Mouse (Mus musculus) MEL (cell line): ENCODE data around the gene Mrpl33. TPM values are rescaled to one million over a fixed set of nuclear protein-coding genes. Genes with fewer than 3 reads are reported as not detected.
A peak's percentile ranks its signal among the peaks of the same experiment; 100 is the strongest.

ENCODE experiments used
- DNase-seq: peaks from one replicate; pipeline ENCODE4 v3.0.0; 2011; ENCODE audit warnings: low read depth, low spot score
- H3K27ac ChIP-seq: 2 replicates; pipeline ENCODE4 v1.5.1; 2012; ENCODE audit warnings: low read depth, mild to moderate bottlenecking, control low read depth, low read length, moderate library complexity; ENCODE audit not compliant: control insufficient read depth
- H3K27me3 ChIP-seq, 2 experiments: fragments of 150-350 bp in 1 of 2; sonication (generic) in 1 of 2; 2 replicates each; pipeline ENCODE4 v1.6.1; 2012; ENCODE audit warnings: low read length in 2 of 2, mild to moderate bottlenecking in 2 of 2, improper control_type of control experiment in 1 of 2, moderate library complexity in 1 of 2; ENCODE audit not compliant: insufficient read depth in 2 of 2, control insufficient read depth in 1 of 2
- H3K36me3 ChIP-seq, 2 experiments: 2 replicates each; pipeline ENCODE4 v1.6.1; 2012 to 2014; ENCODE audit warnings: low read length in 2 of 2, improper control_type of control experiment in 1 of 2, inconsistent platforms in 1 of 2, mild to moderate bottlenecking in 1 of 2; ENCODE audit not compliant: insufficient read depth in 2 of 2, control insufficient read depth in 1 of 2
- H3K4me1 ChIP-seq, 2 experiments: fragments of 150-350 bp in 1 of 2; sonication (generic) in 1 of 2; 2 replicates each; pipeline ENCODE4 v1.6.1; 2012; ENCODE audit warnings: low read length in 2 of 2, improper control_type of control experiment in 1 of 2, mild to moderate bottlenecking in 1 of 2; ENCODE audit not compliant: insufficient read depth in 2 of 2, control insufficient read depth in 1 of 2
- H3K4me3 ChIP-seq, 2 experiments: fragments of 150-350 bp in 1 of 2; sonication (generic) in 1 of 2; 2 replicates each; pipeline ENCODE4 v1.5.1; 2012; ENCODE audit warnings: low read depth in 2 of 2, low read length in 2 of 2, mild to moderate bottlenecking in 2 of 2, moderate library complexity in 2 of 2, control low read depth in 1 of 2, improper control_type of control experiment in 1 of 2; ENCODE audit not compliant: control insufficient read depth in 1 of 2, insufficient read depth in 1 of 2
- H3K79me2 ChIP-seq: 2 replicates; pipeline ENCODE4 v1.6.1; 2012; ENCODE audit warnings: mild to moderate bottlenecking, low read length, moderate library complexity; ENCODE audit not compliant: control insufficient read depth, poor library complexity, insufficient read depth
- H3K9ac ChIP-seq: 2 replicates; pipeline ENCODE4 v1.6.1; 2012; ENCODE audit warnings: low read depth, mild to moderate bottlenecking, control low read depth, low read length, moderate library complexity; ENCODE audit not compliant: control insufficient read depth, poor library complexity, severe bottlenecking
- H3K9me3 ChIP-seq: fragments of 150-350 bp; sonication (generic); replicated peaks from 2 replicates; pipeline ENCODE4 v1.6.1; 2012; ENCODE audit warnings: mild to moderate bottlenecking, low read length, improper control_type of control experiment, moderate library complexity; ENCODE audit not compliant: insufficient read depth
- CHD1 ChIP-seq: IDR thresholded peaks from 2 replicates; pipeline ENCODE4 v1.6.1; 2012; ENCODE audit warnings: low read depth, mild to moderate bottlenecking, inconsistent platforms, low read length, improper control_type of control experiment
- CTCF ChIP-seq, 3 experiments: IDR thresholded peaks in 2 of 3; conservative IDR thresholded peaks in 1 of 3; 2 replicates each; pipeline ENCODE4 v1.5.1; 2011 to 2012; ENCODE audit warnings: low read length in 3 of 3, low read depth in 2 of 3, mild to moderate bottlenecking in 2 of 3, improper control_type of control experiment in 1 of 3, inconsistent platforms in 1 of 3, mixed read lengths in 1 of 3, moderate library complexity in 1 of 3; ENCODE audit not compliant: control insufficient read depth in 1 of 3, insufficient read depth in 1 of 3, poor library complexity in 1 of 3, severe bottlenecking in 1 of 3
- E2F4 ChIP-seq: IDR thresholded peaks from 2 replicates; pipeline ENCODE4 v1.6.1; 2011; ENCODE audit warnings: low read depth, low read length, improper control_type of control experiment, borderline replicate concordance
- ELF1 ChIP-seq: IDR thresholded peaks from 2 replicates; pipeline ENCODE4 v1.6.1; 2014; ENCODE audit warnings: low read depth, mild to moderate bottlenecking, inconsistent platforms, low read length, improper control_type of control experiment, moderate library complexity
- EP300 ChIP-seq, 2 experiments: IDR thresholded peaks; 2 replicates each; pipeline ENCODE4 v1.6.1; 2011; ENCODE audit warnings: improper control_type of control experiment in 2 of 2, low read length in 2 of 2, low read depth in 1 of 2, mild to moderate bottlenecking in 1 of 2
- ETS1 ChIP-seq: IDR thresholded peaks from 2 replicates; pipeline ENCODE4 v1.6.1; 2012; ENCODE audit warnings: low read depth, mild to moderate bottlenecking, inconsistent platforms, low read length, improper control_type of control experiment, moderate library complexity
- GABPA ChIP-seq: IDR thresholded peaks from 2 replicates; pipeline ENCODE4 v1.6.1; 2012; ENCODE audit warnings: low read depth, mild to moderate bottlenecking, inconsistent platforms, low read length, improper control_type of control experiment, moderate library complexity
- GATA1 ChIP-seq: IDR thresholded peaks from 2 replicates; pipeline ENCODE4 v1.6.1; 2011; ENCODE audit warnings: low read depth, low read length, improper control_type of control experiment
- HCFC1 ChIP-seq: IDR thresholded peaks from 2 replicates; pipeline ENCODE4 v1.6.1; 2012; ENCODE audit warnings: low read depth, mild to moderate bottlenecking, inconsistent platforms, low read length, improper control_type of control experiment, moderate library complexity
- MAX ChIP-seq: IDR thresholded peaks from 2 replicates; pipeline ENCODE4 v1.6.1; 2011; ENCODE audit warnings: low read length, improper control_type of control experiment
- MAZ ChIP-seq: IDR thresholded peaks from 2 replicates; pipeline ENCODE4 v1.6.1; 2012; ENCODE audit warnings: low read depth, mild to moderate bottlenecking, inconsistent platforms, low read length, improper control_type of control experiment
- MEF2A ChIP-seq: IDR thresholded peaks from 2 replicates; pipeline ENCODE4 v1.6.1; 2014; ENCODE audit warnings: low read depth, mild to moderate bottlenecking, inconsistent platforms, low read length, improper control_type of control experiment; ENCODE audit not compliant: poor library complexity, insufficient replicate concordance, severe bottlenecking; ENCODE audit errors: extremely low read depth
- MXI1 ChIP-seq: IDR thresholded peaks from 2 replicates; pipeline ENCODE4 v1.6.1; 2011; ENCODE audit warnings: mild to moderate bottlenecking, low read depth, low read length, improper control_type of control experiment
- NELFE ChIP-seq: IDR thresholded peaks from 2 replicates; pipeline ENCODE4 v1.6.1; 2011; ENCODE audit warnings: low read depth, low read length, improper control_type of control experiment
- NRF1 ChIP-seq: IDR thresholded peaks from 2 replicates; pipeline ENCODE4 v1.6.1; 2014; ENCODE audit warnings: low read depth, mild to moderate bottlenecking, inconsistent platforms, low read length, improper control_type of control experiment, moderate library complexity; ENCODE audit not compliant: poor library complexity, insufficient read depth, severe bottlenecking
- POLR2A ChIP-seq, 2 experiments: IDR thresholded peaks; 2 replicates each; pipeline ENCODE4 v1.6.1; 2011 to 2012; ENCODE audit warnings: low read length in 2 of 2, mild to moderate bottlenecking in 2 of 2, control low read depth in 1 of 2, improper control_type of control experiment in 1 of 2, low read depth in 1 of 2, moderate library complexity in 1 of 2; ENCODE audit not compliant: control insufficient read depth in 1 of 2, insufficient read depth in 1 of 2, poor library complexity in 1 of 2
- POLR2AphosphoS2 ChIP-seq: IDR thresholded peaks from 2 replicates; pipeline ENCODE4 v1.6.1; 2011; ENCODE audit warnings: low read length, improper control_type of control experiment
- RAD21 ChIP-seq: IDR thresholded peaks from 2 replicates; pipeline ENCODE4 v1.6.1; 2011; ENCODE audit warnings: mild to moderate bottlenecking, low read depth, low read length, improper control_type of control experiment
- RCOR1 ChIP-seq: IDR thresholded peaks from 2 replicates; pipeline ENCODE4 v1.6.1; 2012; ENCODE audit warnings: low read depth, mild to moderate bottlenecking, inconsistent platforms, low read length, improper control_type of control experiment
- SIN3A ChIP-seq: IDR thresholded peaks from 2 replicates; pipeline ENCODE4 v1.6.1; 2012; ENCODE audit warnings: low read length, improper control_type of control experiment, inconsistent platforms
- SMC3 ChIP-seq: IDR thresholded peaks from 2 replicates; pipeline ENCODE4 v1.6.1; 2011; ENCODE audit warnings: low read depth, low read length, improper control_type of control experiment
- TCF12 ChIP-seq: IDR thresholded peaks from 2 replicates; pipeline ENCODE4 v1.6.1; 2014; ENCODE audit warnings: low read depth, mild to moderate bottlenecking, inconsistent platforms, low read length, improper control_type of control experiment, moderate library complexity
- USF1 ChIP-seq: IDR thresholded peaks from 2 replicates; pipeline ENCODE4 v1.6.1; 2014; ENCODE audit warnings: low read depth, mild to moderate bottlenecking, inconsistent platforms, low read length, improper control_type of control experiment, moderate library complexity
- ZC3H11A ChIP-seq: IDR thresholded peaks from 2 replicates; pipeline ENCODE4 v1.6.1; 2012; ENCODE audit warnings: low read depth, mild to moderate bottlenecking, inconsistent platforms, low read length, improper control_type of control experiment
- ZKSCAN1 ChIP-seq: IDR thresholded peaks from 2 replicates; pipeline ENCODE4 v1.6.1; 2012; ENCODE audit warnings: low read depth, mild to moderate bottlenecking, inconsistent platforms, low read length, improper control_type of control experiment, moderate library complexity
- ZMIZ1 ChIP-seq: IDR thresholded peaks from 2 replicates; pipeline ENCODE4 v1.6.1; 2012; ENCODE audit warnings: low read depth, mild to moderate bottlenecking, inconsistent platforms, low read length, improper control_type of control experiment, moderate library complexity
- ZNF384 ChIP-seq: IDR thresholded peaks from 2 replicates; pipeline ENCODE4 v1.6.1; 2012; ENCODE audit warnings: low read depth, mild to moderate bottlenecking, inconsistent platforms, low read length, improper control_type of control experiment
- polyA plus RNA-seq, 2 experiments: library from polyadenylated mRNA; stranded (reverse) in 1 of 2; unstranded in 1 of 2; fragments of >175 nt in 1 of 2; fragments of >200 nt in 1 of 2; gene quantifications; 2 replicates each; pipeline versions ENCODE4 v1.2.1 to v1.2.4; 2012; ENCODE audit warnings: low replicate concordance in 2 of 2, low read depth in 1 of 2; ENCODE audit not compliant: insufficient read length in 2 of 2, insufficient read depth in 1 of 2, missing spikeins in 1 of 2
- total RNA-seq: library from RNA; depleted of rRNA; stranded (reverse); fragments of 300-350 nt; gene quantifications from 2 replicates; pipeline ENCODE4 v1.2.3, GENCODE M21; 2012

Gene Mrpl33
- total and polyA plus RNA-seq, 3 experiments = 158 to 249 TPM; not detected in 1

- H3K9me3 ChIP-seq = no peaks in the 10 kb centered on the region
- H3K27me3 ChIP-seq = no peaks in the 10 kb centered on the region
- H3K27ac ChIP-seq = peak within 1 kb of the TSS; percentile 96
- H3K4me1 ChIP-seq = peaks cover 4 to 5% of the 10 kb centered on the region in 2 experiments; a peak in 3 of 4 replicates
- TF ChIP-seq ELF1 = peak; percentile 95
- no peak for TF ChIP-seq ZNF384
- no peak for TF ChIP-seq ZC3H11A
- TF ChIP-seq E2F4 = peak; percentile 50; the same call in 1 of the 2 replicates
- TF ChIP-seq EP300 (IDR thresholded peaks at IDR 0.05; ENCODE audit: low read depth in 1 of 2, low read length in 2 of 2) = peak in 1 of 2 experiments; percentile 21; a peak in 1 of 4 replicates
- no peak for TF ChIP-seq ZKSCAN1
- TF ChIP-seq ZMIZ1 = peak; percentile 87
- TF ChIP-seq CHD1 = peak; percentile 64
- 0 out of 2 replicates have a peak, but pooled peaks have one; percentile 41 for TF ChIP-seq MEF2A
- no peak; the same call in 1 of the 2 replicates for TF ChIP-seq MAZ
- TF ChIP-seq GATA1 = no peak
- TF ChIP-seq POLR2A (IDR thresholded peaks at IDR 0.05; ENCODE audit: control insufficient read depth in 1 of 2, insufficient read depth in 1 of 2, low read depth in 1 of 2, low read length in 2 of 2, poor library complexity in 1 of 2) = peak; percentile 86 to 90; a peak in 3 of 4 replicates
- peak; percentile 99 for TF ChIP-seq MAX
- peak; percentile 94 for TF ChIP-seq NELFE
- TF ChIP-seq SMC3 = peak; percentile 11; the same call in 1 of the 2 replicates
- TF ChIP-seq GABPA = no peak
- no peak for TF ChIP-seq CTCF (IDR thresholded peaks at IDR 0.05 in 2 of 3, conservative IDR thresholded peaks at IDR 0.05 in 1 of 3; ENCODE audit: control insufficient read depth in 1 of 3, insufficient read depth in 1 of 3, low read depth in 2 of 3, low read length in 3 of 3, poor library complexity in 1 of 3, severe bottlenecking in 1 of 3)
- TF ChIP-seq USF1 = 0 out of 2 replicates have a peak, but pooled peaks have one; percentile 4
- TF ChIP-seq RCOR1 = no peak
- no peak; the same call in 1 of the 2 replicates for TF ChIP-seq RAD21
- TF ChIP-seq NRF1 = peak; percentile 69
- peak; percentile 99 for TF ChIP-seq SIN3A
- 0 out of 2 replicates have a peak, but pooled peaks have one; percentile 17 for TF ChIP-seq TCF12
- peak; percentile 89 for TF ChIP-seq HCFC1
- peak; percentile 53; the same call in 1 of the 2 replicates for TF ChIP-seq ETS1
- TF ChIP-seq POLR2AphosphoS2 = peak; percentile 89
- TF ChIP-seq MXI1 = peak; percentile 93
- H3K79me2 ChIP-seq = peaks cover 19% of the 10 kb centered on the region
- peak within 1 kb of the TSS; percentile 83 to 84 for H3K4me3 ChIP-seq
- peaks cover 0 to 22% of the 10 kb centered on the region in 2 experiments; a peak in 2 of 4 replicates for H3K36me3 ChIP-seq
- peak; percentile 97 for DNase-seq
- H3K9ac ChIP-seq = peak within 1 kb of the TSS; percentile 89
These were observed 101.0 kb downstream of the Mrpl33 start, which contains the start of gene Babam2 for GRCm38 (mm10) chr5:31697644-31698296. Gene Babam2, plus strand, starts transcription at chr5:31697684.
